Mouse (Mus musculus) adrenal gland, postnatal 36 days (tissue): ENCODE measurements around the gene Pcdh19. TPM values are rescaled to one million over a fixed set of nuclear protein-coding genes. Genes with fewer than 3 reads are reported as not detected.
A peak's percentile ranks its signal among the peaks of the same experiment; 100 is the strongest.
"Not testable (repeated sequence)": the region's sequence is repeated elsewhere in the genome, so short reads cannot be mapped to it uniquely, and the experiment has no call there.

Source experiments
- DNase-seq, 2 experiments: peaks; one replicate each; pipeline ENCODE4 v3.0.0; 2021; ENCODE audit warnings: mixed read lengths in 1 of 2
- long read RNA-seq, 2 experiments: library from polyadenylated mRNA; stranded (forward); transcript quantifications; one replicate each; pipeline ENCODE4 v2.0.0; 2021; ENCODE audit warnings: borderline sequencing depth in 2 of 2
- total RNA-seq, 2 experiments: library from RNA; stranded (reverse); gene quantifications; 2 replicates each; pipeline ENCODE4 v1.2.3; 2021

Pcdh19 gene
- total RNA-seq, result 1 to 10 TPM; 7.2 to 8.5 TPM
- long read RNA-seq, experiment 1, result 0 reads
- long read RNA-seq, experiment 2, result 0 reads

- peak; percentile 87 for DNase-seq
Measured at GRCm38 (mm10) chrX:133688840-133689239, at the start of gene Pcdh19. Pcdh19 (minus strand) TSS chrX:133688987.

DNA sequence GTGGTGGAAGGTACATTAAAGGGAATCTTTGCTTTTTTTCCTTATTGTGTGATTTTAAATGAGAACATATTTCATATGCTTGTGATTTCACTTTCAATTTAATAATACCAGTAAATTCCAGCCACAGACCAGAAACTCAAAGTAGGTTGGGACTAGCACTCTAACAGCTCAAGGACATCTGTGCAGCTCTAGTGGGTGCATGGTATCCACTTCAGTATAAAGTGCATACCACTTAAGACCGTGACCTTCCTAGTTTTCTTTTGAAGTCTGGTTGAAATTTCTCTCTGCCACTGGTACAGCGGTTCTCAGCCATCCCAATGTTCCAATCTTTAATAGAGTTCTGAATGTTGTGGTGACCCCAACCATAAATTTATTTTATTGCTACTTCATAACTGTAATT lies 47.1 kb upstream of the Pcdh19 start:
- no peak for DNase-seq

- peak; percentile 33 to 50 for DNase-seq
Measured at GRCm38 (mm10) chrX:133734984-133735383, 46.2 kb upstream of the Pcdh19 start.

DNA sequence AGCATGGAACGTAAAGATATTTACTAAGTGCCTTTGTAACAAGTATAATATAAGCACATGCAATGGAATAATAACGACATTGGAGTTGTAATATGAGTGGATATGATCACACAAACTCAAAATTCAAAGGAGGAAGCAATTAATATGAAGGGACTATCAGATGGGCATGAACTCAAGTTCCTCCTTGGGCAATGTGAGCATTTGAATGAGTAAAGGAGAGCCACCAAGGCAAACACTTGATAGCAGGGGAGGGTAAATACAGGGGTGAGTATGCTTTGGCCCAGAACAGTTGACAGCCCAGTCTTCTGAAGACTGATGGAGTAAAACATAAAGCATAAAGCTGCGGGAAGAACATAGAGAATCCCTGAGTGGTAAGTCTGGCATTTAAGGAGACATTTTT lies 32.7 kb upstream of the Pcdh19 start:
- no peak for DNase-seq

GRCm38 (mm10) chrX:133710621-133711020 lies 21.8 kb upstream of the Pcdh19 start:
- no peak for DNase-seq

DNA sequence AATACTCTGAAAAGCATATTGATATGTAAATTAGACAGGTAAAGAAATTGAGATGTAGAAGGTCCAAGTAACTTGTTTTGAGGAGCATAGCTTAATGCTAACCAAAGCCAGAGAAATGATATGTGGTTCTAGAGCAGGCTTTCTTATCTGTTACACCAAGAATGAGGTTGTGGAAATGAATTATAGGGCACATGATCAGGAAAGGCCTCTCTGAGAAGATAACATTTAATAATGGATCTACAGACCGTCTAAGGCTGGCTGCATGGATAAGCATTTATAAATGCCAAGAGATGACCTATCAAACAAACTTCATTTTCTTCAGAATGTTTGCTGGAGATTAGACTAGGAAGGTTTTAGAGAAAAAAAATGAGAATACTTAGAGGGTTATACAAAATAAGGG lies 14.1 kb upstream of the Pcdh19 start:
- DNase-seq, result no peak

DNA sequence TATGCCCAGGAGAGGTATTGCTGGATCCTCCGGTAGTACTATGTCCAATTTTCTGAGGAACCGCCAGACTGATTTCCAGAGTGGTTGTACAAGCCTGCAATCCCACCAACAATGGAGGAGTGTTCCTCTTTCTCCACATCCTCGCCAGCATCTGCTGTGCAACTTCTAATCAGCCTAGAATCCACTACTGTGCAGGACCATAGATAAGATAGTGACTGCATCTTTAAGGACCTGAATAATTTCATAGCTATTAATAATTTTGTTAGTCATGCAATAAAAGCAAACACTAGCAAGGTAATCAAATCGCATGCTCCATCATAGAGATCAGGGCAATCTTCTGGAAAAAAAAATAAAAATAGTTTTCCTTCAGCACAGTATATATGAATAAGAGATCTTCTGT lies 9.1 kb upstream of the Pcdh19 start:
- not testable (repeated sequence) for DNase-seq

DNA sequence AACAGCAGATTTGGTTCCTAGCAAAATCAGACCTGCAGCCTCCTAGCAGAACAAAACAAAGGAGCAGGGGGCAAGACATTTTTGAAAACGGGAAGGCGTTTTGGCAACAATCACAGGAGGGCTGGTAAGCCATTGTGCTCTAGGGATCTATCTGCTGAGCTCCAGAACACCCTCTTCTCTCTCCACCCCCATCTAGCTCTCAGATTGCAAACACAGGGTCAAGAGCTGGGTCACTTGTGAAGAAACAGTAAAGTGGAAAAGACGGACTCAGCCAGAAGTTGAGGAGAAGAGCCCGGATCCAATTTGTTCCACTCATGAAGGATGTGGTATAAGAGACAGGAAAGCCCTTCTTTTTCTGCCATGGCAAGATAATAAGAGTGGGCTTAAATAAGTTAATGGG lies 7.7 kb upstream of the Pcdh19 start:
- no peak for DNase-seq

- DNase-seq, result peak in 1 of 2 experiments; percentile 59
Measured at GRCm38 (mm10) chrX:133693037-133693760, 4.4 kb upstream of the Pcdh19 start.

- DNase-seq, result no peak
Measured at GRCm38 (mm10) chrX:133692392-133692790, 3.6 kb upstream of the Pcdh19 start.

DNA sequence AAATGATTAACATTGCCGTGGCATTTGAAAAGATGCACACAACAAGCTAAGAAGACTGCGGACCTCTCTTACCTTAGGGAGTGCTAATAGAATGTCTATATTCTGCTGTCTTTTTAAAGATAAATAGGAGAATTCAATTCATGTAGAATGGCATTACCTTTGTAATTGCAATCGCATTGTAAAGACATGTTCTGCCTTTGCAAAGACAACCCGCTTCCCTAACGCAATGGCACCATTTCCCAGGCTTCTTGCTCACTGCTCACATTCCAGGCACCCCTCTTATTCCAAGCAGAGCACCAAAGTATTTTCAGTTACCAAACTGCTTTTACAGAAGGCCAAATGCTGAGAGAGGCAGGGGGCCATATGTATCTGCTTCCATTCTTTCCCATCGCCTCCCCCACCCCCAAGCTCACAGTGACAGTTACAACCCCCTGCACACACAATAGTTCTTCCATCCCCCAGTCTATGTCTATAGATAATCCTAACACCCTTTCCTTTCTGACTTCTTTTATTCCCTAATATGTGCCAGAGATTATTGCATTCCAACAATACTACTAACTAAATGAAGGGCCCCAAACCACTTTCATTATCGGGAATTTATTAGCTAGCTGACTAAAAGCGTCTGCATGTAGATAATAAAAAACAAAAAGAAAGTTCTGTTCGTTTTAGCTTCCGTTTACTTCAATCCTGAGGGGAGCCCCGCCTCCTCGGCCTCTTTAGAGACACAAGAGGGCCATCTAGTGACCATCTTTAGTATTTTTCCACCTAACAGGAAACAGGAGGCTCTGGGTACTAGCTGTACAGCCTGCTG lies 3.0 kb upstream of the Pcdh19 start:
- peak; percentile 43 to 60 for DNase-seq

GRCm38 (mm10) chrX:133690822-133691221 lies 2.0 kb upstream of the Pcdh19 start:
- no peak for DNase-seq

DNA sequence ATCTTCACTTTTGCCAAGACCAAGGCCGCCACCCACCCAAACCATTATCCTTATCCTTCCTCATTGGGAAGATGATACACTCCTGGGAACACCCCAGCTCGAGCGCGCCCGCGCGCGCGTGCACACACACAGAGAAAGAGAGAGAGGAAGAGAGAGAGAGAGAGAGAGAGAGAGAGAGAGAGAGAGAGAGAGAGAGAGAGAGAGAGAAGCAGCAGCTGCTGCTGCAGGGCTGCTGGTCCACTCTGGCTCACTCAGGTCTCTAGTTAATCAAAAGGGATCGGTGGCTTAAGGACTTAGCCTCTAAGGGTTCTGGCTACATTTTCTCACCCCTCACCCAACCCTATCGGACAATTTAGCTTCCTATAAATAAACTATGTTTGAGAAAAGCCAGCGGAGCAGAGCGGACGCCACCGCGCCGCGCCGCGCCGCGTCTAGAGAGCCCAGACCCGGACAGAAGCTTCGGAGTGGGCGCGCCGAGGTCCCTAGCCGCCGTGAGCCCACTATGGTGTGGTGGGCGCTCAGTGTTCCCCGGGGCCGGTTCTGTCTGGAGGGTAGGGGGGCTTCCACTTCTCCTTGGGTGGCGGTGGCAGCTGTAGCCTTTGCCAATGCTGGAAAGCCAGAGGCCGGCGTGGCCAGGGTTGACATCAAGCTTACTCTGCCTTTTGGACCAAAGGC lies 926 bp upstream of the Pcdh19 start:
- DNase-seq, result peak; percentile 11 to 22

- peak; percentile 8 to 15 for DNase-seq
Measured at GRCm38 (mm10) chrX:133688156-133688555, 631 bp downstream of the Pcdh19 start.

DNA sequence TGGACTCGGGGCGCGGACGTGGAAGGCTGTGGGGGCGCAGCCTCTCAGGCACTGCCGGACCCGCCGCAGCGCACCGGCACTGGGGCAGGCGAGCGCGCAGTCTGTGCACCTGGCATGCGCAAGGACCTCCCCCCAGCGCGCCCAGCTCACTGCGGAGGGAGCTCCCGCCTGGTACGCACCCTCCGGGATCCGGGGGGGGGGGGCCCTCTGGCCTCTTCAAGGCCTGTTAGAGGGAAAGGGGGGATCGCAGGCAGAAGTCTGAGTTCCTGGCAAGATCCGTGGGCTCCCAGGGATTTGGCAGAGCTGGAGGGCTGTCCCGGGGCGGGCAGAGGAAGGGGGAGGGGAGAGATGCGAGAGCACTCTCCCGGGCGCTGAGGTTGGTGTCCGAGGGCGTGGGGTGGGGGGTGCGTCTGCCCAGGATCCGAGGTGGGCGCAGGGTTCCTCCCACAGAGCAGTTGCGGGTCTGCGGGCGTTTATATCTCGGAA lies 1.1 kb downstream of the Pcdh19 start:
- DNase-seq, result peak; percentile 20 to 55

- DNase-seq, result peak in 1 of 2 experiments; percentile 9
Measured at GRCm38 (mm10) chrX:133686533-133687311, 2.1 kb downstream of the Pcdh19 start.

DNA sequence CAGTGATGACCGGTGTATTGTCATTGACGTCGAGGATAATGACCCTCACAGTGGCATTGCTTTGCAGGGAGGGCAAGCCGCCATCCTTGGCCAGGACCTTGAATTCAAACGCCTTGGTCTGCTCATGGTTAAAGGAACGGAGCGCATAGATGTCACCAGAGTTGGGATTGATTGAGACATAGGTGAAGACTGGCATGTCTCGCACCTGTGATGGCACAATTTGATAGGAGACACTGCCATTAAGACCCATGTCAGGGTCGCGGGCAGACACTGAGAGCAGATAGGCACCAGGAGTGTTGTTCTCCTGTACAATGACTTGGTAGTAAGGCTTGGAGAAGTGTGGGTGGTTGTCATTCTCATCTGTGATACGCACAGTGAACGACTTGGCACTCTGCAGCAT lies 3.2 kb downstream of the Pcdh19 start:
- no peak for DNase-seq

- DNase-seq, result no peak
Measured at GRCm38 (mm10) chrX:133683961-133684360, 4.8 kb downstream of the Pcdh19 start.

DNA sequence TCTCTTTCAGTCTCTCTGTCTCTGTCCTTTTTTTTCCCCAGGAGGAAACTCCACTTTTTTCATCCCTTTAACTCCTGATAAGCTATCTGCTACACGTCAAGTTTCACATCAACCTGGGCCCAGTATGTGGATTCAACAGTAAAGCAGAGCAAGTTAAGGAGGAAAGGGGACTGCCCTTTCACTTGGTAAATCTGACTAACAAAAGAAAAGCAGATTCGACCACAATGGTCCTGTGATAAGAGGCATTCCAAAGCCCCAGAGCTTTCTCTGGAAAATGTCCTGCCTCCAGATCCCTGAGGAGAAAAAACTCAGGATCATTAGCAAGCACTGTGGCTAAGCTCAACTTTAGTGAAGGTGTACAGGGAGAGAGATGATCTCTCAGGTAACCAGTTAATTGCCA lies 13.7 kb downstream of the Pcdh19 start:
- DNase-seq, result no peak

GRCm38 (mm10) chrX:133673796-133674195 lies 15.0 kb downstream of the Pcdh19 start:
- no peak for DNase-seq

- no peak for DNase-seq
Measured at GRCm38 (mm10) chrX:133660111-133660510, 28.7 kb downstream of the Pcdh19 start.
